Mouse (Mus musculus) MEL (cell line): Measurements from ENCODE around the gene Hipk1. TPM values are rescaled to one million over a fixed set of nuclear protein-coding genes. Genes with fewer than 3 reads are reported as not detected.
"Not testable (repeated sequence)": the region's sequence is repeated elsewhere in the genome, so short reads cannot be mapped to it uniquely, and the experiment has no call there.

ENCODE experiments used
- DNase-seq: peaks from one replicate; pipeline ENCODE4 v3.0.0; 2011; ENCODE audit warnings: low read depth, low spot score
- H3K27ac ChIP-seq: 2 replicates; pipeline ENCODE4 v1.5.1; 2012; ENCODE audit warnings: low read depth, mild to moderate bottlenecking, control low read depth, low read length, moderate library complexity; ENCODE audit not compliant: control insufficient read depth
- H3K27me3 ChIP-seq, 2 experiments: fragments of 150-350 bp in 1 of 2; sonication (generic) in 1 of 2; 2 replicates each; pipeline ENCODE4 v1.6.1; 2012; ENCODE audit warnings: low read length in 2 of 2, mild to moderate bottlenecking in 2 of 2, improper control_type of control experiment in 1 of 2, moderate library complexity in 1 of 2; ENCODE audit not compliant: insufficient read depth in 2 of 2, control insufficient read depth in 1 of 2
- H3K36me3 ChIP-seq, 2 experiments: 2 replicates each; pipeline ENCODE4 v1.6.1; 2012 to 2014; ENCODE audit warnings: low read length in 2 of 2, improper control_type of control experiment in 1 of 2, inconsistent platforms in 1 of 2, mild to moderate bottlenecking in 1 of 2; ENCODE audit not compliant: insufficient read depth in 2 of 2, control insufficient read depth in 1 of 2
- H3K4me1 ChIP-seq, 2 experiments: fragments of 150-350 bp in 1 of 2; sonication (generic) in 1 of 2; 2 replicates each; pipeline ENCODE4 v1.6.1; 2012; ENCODE audit warnings: low read length in 2 of 2, improper control_type of control experiment in 1 of 2, mild to moderate bottlenecking in 1 of 2; ENCODE audit not compliant: insufficient read depth in 2 of 2, control insufficient read depth in 1 of 2
- H3K4me3 ChIP-seq, 2 experiments: fragments of 150-350 bp in 1 of 2; sonication (generic) in 1 of 2; 2 replicates each; pipeline ENCODE4 v1.5.1; 2012; ENCODE audit warnings: low read depth in 2 of 2, low read length in 2 of 2, mild to moderate bottlenecking in 2 of 2, moderate library complexity in 2 of 2, control low read depth in 1 of 2, improper control_type of control experiment in 1 of 2; ENCODE audit not compliant: control insufficient read depth in 1 of 2, insufficient read depth in 1 of 2
- H3K79me2 ChIP-seq: 2 replicates; pipeline ENCODE4 v1.6.1; 2012; ENCODE audit warnings: mild to moderate bottlenecking, low read length, moderate library complexity; ENCODE audit not compliant: control insufficient read depth, poor library complexity, insufficient read depth
- H3K9ac ChIP-seq: 2 replicates; pipeline ENCODE4 v1.6.1; 2012; ENCODE audit warnings: low read depth, mild to moderate bottlenecking, control low read depth, low read length, moderate library complexity; ENCODE audit not compliant: control insufficient read depth, poor library complexity, severe bottlenecking
- H3K9me3 ChIP-seq: fragments of 150-350 bp; sonication (generic); replicated peaks from 2 replicates; pipeline ENCODE4 v1.6.1; 2012; ENCODE audit warnings: mild to moderate bottlenecking, low read length, improper control_type of control experiment, moderate library complexity; ENCODE audit not compliant: insufficient read depth
- CHD2 ChIP-seq: IDR thresholded peaks from 2 replicates; pipeline ENCODE4 v1.6.1; 2011; ENCODE audit warnings: low read length, improper control_type of control experiment
- E2F4 ChIP-seq: IDR thresholded peaks from 2 replicates; pipeline ENCODE4 v1.6.1; 2011; ENCODE audit warnings: low read depth, low read length, improper control_type of control experiment, borderline replicate concordance
- ELF1 ChIP-seq: IDR thresholded peaks from 2 replicates; pipeline ENCODE4 v1.6.1; 2014; ENCODE audit warnings: low read depth, mild to moderate bottlenecking, inconsistent platforms, low read length, improper control_type of control experiment, moderate library complexity
- ETS1 ChIP-seq: IDR thresholded peaks from 2 replicates; pipeline ENCODE4 v1.6.1; 2012; ENCODE audit warnings: low read depth, mild to moderate bottlenecking, inconsistent platforms, low read length, improper control_type of control experiment, moderate library complexity
- HCFC1 ChIP-seq: IDR thresholded peaks from 2 replicates; pipeline ENCODE4 v1.6.1; 2012; ENCODE audit warnings: low read depth, mild to moderate bottlenecking, inconsistent platforms, low read length, improper control_type of control experiment, moderate library complexity
- JUND ChIP-seq: IDR thresholded peaks from 2 replicates; pipeline ENCODE4 v1.6.1; 2011; ENCODE audit warnings: low read depth, mild to moderate bottlenecking, improper control_type of control experiment, low read length
- KAT2A ChIP-seq: conservative IDR thresholded peaks from 2 replicates; pipeline ENCODE4 v1.6.1; 2012; ENCODE audit warnings: low read depth, low read length, improper control_type of control experiment, inconsistent platforms
- MAFK ChIP-seq: IDR thresholded peaks from 2 replicates; pipeline ENCODE4 v1.6.1; 2011; ENCODE audit warnings: low read depth, mild to moderate bottlenecking, low read length, improper control_type of control experiment, borderline replicate concordance
- MAX ChIP-seq: IDR thresholded peaks from 2 replicates; pipeline ENCODE4 v1.6.1; 2011; ENCODE audit warnings: low read length, improper control_type of control experiment
- NELFE ChIP-seq: IDR thresholded peaks from 2 replicates; pipeline ENCODE4 v1.6.1; 2011; ENCODE audit warnings: low read depth, low read length, improper control_type of control experiment
- TBP ChIP-seq: IDR thresholded peaks from 2 replicates; pipeline ENCODE4 v1.8.0; 2011; ENCODE audit warnings: low read depth, low read length, improper control_type of control experiment
- TCF12 ChIP-seq: IDR thresholded peaks from 2 replicates; pipeline ENCODE4 v1.6.1; 2014; ENCODE audit warnings: low read depth, mild to moderate bottlenecking, inconsistent platforms, low read length, improper control_type of control experiment, moderate library complexity
- USF1 ChIP-seq: IDR thresholded peaks from 2 replicates; pipeline ENCODE4 v1.6.1; 2014; ENCODE audit warnings: low read depth, mild to moderate bottlenecking, inconsistent platforms, low read length, improper control_type of control experiment, moderate library complexity
- USF2 ChIP-seq, 2 experiments: IDR thresholded peaks; 2 replicates each; pipeline ENCODE4 v1.6.1; 2011 to 2012; ENCODE audit warnings: improper control_type of control experiment in 2 of 2, low read length in 2 of 2, borderline replicate concordance in 1 of 2, inconsistent platforms in 1 of 2, low read depth in 1 of 2, mild to moderate bottlenecking in 1 of 2; ENCODE audit not compliant: insufficient read depth in 1 of 2
- ZKSCAN1 ChIP-seq: IDR thresholded peaks from 2 replicates; pipeline ENCODE4 v1.6.1; 2012; ENCODE audit warnings: low read depth, mild to moderate bottlenecking, inconsistent platforms, low read length, improper control_type of control experiment, moderate library complexity
- polyA plus RNA-seq, 2 experiments: library from polyadenylated mRNA; stranded (reverse) in 1 of 2; unstranded in 1 of 2; fragments of >175 nt in 1 of 2; fragments of >200 nt in 1 of 2; gene quantifications; 2 replicates each; pipeline versions ENCODE4 v1.2.1 to v1.2.4; 2012; ENCODE audit warnings: low replicate concordance in 2 of 2, low read depth in 1 of 2; ENCODE audit not compliant: insufficient read length in 2 of 2, insufficient read depth in 1 of 2, missing spikeins in 1 of 2
- total RNA-seq: library from RNA; depleted of rRNA; stranded (reverse); fragments of 300-350 nt; gene quantifications from 2 replicates; pipeline ENCODE4 v1.2.3, GENCODE M21; 2012

The Hipk1 gene
- total and polyA plus RNA-seq, 3 experiments = 16.7 to 28.7 TPM; not detected in 1

DNA sequence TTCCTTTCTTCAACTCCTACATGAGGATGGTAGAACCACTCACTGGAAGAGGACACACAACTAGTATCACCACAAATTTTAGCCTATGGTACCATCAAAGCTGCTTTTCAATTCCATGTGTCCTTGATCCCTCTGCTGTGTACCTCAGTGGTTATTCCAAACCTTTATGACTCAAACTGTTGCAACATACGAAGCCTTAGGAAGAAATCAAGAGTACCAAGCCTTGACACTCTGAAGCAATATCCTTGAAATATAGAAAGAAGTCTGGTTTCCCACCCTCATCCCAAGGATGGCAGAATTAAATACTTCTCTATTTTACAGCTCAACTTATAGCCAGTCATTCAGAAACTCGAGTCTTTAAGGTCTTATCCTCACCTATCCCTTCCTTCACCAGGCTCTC is 5.0 kb upstream of the Hipk1 start:
- no peaks in the 10 kb centered on the region for H3K9me3 ChIP-seq
- peaks cover under 1% of the 10 kb centered on the region; the same call in 1 of the 2 replicates for H3K79me2 ChIP-seq
- H3K36me3 ChIP-seq = peaks cover 0 to 42% of the 10 kb centered on the region in 2 experiments; a peak in 2 of 4 replicates
- H3K4me1 ChIP-seq = peaks cover 30 to 31% of the 10 kb centered on the region in 2 experiments
- H3K4me3 ChIP-seq = no peak overlapping the region
- DNase-seq = no peak
- TF ChIP-seq ZKSCAN1 (no peak), MAX (no peak), USF1 (no peak), KAT2A (no peak), TCF12 (no peak), ELF1 (no peak), CHD2 (no peak), USF2 (IDR thresholded peaks at IDR 0.05; ENCODE audit: borderline replicate concordance in 1 of 2, insufficient read depth in 1 of 2, low read depth in 1 of 2, low read length in 2 of 2) (no peak), HCFC1 (no peak), JUND (no peak)
- TF ChIP-seq, all 39 proteins: peak for 0
- Histone ChIP-seq H3K9ac (no peak overlapping the region), H3K27ac (no peak overlapping the region), H3K27me3 (no peaks in the 10 kb centered on the region)

DNA sequence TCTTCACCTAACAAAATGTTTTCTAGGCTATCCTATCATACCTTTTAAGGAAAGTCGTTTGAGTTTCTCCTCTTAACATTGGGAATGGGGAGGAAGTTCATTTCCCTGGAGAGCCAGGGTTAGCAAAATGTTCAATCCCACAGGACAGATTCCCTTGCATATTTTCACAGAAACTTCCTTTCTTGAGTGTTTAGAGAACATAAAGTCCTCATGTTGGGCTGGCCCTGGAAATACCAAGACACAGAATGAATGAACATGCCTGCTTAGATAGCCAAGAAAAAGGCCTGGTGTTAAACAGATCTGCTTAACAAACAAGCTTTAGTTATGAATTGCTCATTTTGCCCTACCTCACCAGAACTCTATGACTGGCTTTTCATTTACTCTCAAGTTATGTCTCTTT is 1.2 kb upstream of the Hipk1 start:
- H3K9me3 ChIP-seq = no peaks in the 10 kb centered on the region
- peak overlapping the region; percentile 87; the same call in 1 of the 2 replicates for H3K27ac ChIP-seq
- H3K79me2 ChIP-seq = peaks cover 30% of the 10 kb centered on the region
- peaks cover 13 to 18% of the 10 kb centered on the region in 2 experiments for H3K4me1 ChIP-seq
- H3K27me3 ChIP-seq = no peaks in the 10 kb centered on the region
- H3K36me3 ChIP-seq = peaks cover 0 to 31% of the 10 kb centered on the region in 2 experiments; a peak in 2 of 4 replicates
- DNase-seq = peak; percentile 29
- TF ChIP-seq E2F4 = no peak
- no peak for TF ChIP-seq ETS1
- 0 out of 2 replicates have a peak, but pooled peaks have one; percentile 1 for TF ChIP-seq NELFE
- 0 out of 2 replicates have a peak overlapping the region, but pooled peaks have one; percentile 17 for H3K9ac ChIP-seq
- H3K4me3 ChIP-seq = peak overlapping the region in 1 of 2 experiments; percentile 4; a peak in 1 of 4 replicates

DNA sequence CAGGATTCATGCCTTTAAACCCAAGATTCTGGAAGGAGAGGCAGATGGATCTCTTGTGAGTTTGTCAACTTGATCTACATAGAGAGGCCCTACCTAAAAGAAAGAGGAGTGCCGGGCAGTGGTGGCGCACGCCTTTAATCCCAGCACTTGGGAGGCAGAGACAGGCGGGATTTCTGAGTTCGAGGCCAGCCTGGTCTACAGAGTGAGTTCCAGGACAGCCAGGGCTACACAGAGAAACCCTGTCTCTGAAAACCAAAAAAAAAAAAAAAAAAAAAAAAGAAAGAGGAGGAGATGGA is 696 bp upstream of the Hipk1 start:
- H3K9me3 ChIP-seq, H3K27me3 ChIP-seq, DNase-seq: not testable (repeated sequence)
- Histone ChIP-seq H3K36me3 (peaks cover 0 to 31% of the 10 kb centered on the region in 2 experiments; a peak in 2 of 4 replicates), H3K79me2 (peaks cover 35% of the 10 kb centered on the region), H3K27ac (peak overlapping the region; percentile 87), H3K4me3 (peak overlapping the region; percentile 56 to 75), H3K9ac (peak overlapping the region; percentile 92), H3K4me1 (peaks cover 13 to 18% of the 10 kb centered on the region in 2 experiments)
- TF ChIP-seq MAFK (0 out of 2 replicates have a peak, but pooled peaks have one; percentile 2), TBP (peak; percentile 95)
